Mouse (Mus musculus) left cerebral cortex, postnatal 10 days (tissue): ENCODE results near the gene 9530003J23Rik. TPM values are rescaled to one million over a fixed set of nuclear protein-coding genes. Genes with fewer than 3 reads are reported as not detected.
"Not testable (repeated sequence)": the region's sequence is repeated elsewhere in the genome, so short reads cannot be mapped to it uniquely, and the experiment has no call there.

Source experiments
- DNase-seq, 2 experiments: peaks; one replicate each; pipeline ENCODE4 v3.0.0; 2021 to 2022; ENCODE audit warnings: low spot score in 2 of 2, mixed read lengths in 1 of 2; ENCODE audit errors: extremely low spot score in 1 of 2
- intact Hi-C: fragments of 180-260 bp; cut with DNase I; formaldehyde crosslinking; loops from one replicate; pipeline ENCODE4 v1.15.1; 2025
- total RNA-seq, 2 experiments: library from RNA; stranded (reverse); gene quantifications; 2 replicates each; pipeline ENCODE4 v1.2.3; 2021

9530003J23Rik gene
- not detected for total RNA-seq

DNA sequence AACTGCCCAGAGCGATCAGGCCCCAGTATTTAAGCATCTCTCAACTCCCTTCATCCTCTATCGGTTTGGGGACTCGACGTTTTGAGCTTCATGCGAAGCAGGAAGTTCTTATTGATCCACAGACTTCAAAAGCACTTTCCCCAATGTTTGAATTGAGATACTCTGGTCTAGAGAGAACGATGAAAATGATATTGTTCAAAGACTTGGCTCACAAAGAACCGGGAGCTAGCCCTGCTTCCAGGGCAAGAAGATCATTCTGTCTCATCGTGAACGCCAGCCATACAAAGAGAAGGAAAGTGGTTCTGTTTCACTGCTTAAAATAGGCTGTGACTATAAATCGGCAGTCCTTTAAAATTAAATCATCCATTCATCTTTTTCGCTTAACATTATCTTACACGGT is at the start of gene 9530003J23Rik:
Gene 9530003J23Rik (minus strand): TSS at position 101 of the 400 bp plus-strand sequence.
- intact Hi-C loops: no loop called here
- DNase-seq: no peak

DNA sequence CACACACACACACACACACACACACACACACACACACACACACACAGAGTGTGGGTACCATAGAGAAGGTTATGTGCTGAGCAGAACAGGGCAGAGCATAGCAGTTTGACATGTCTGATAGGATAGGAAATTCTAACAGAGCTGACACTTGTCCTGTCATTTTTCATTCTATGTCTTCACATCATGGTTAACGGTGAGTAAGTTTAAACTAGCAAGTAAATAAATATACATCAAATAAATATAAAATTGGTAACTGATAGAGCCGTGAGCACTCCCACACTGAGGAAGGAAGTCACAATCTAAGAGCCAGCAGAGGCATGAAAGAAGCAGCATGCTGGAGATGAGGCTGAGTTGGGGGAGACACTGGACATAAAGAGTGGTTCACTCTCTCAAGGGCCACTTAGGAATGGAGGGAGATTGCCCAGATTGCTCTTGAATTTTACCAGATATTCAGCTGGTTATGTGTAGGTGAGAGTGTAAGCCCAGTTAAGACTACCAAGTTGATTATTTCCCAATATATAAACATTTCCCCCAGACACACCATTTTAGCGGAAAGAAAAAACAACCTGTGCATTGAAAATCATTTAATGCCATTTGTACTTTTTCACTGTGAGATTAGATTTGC is 48.8 kb upstream of the 9530003J23Rik start:
- intact Hi-C loops: no loop called here

DNA sequence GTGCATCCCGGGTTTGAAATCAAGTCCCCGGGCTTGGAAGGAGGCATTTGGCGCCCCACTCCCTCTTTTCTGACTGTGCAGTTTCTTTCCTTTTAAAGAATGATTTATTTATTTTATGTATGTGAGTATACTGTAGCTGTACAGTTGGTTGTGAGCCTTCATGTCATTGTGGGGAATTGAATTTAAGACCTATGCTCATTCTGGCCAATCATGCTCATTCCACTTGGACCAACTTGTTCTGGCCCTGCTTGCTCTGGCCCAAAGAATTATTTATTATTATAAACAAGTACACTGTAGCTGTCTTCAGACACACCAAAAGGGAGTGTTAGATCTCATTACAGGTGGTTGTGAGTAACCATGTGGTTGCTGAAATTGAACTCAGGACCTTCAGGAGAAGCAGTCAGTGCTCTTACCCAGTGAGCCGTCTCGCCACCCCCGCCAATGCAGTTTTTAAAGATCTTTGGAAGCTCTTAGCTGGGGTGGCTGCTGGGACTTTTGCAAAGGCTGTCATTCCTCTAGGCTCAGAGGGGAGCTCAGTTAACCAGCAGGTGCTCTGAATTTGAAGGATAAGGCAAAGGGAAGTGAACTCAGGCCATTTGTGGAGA is 48.0 kb upstream of the 9530003J23Rik start:
- no peak for DNase-seq
- intact Hi-C loops: no loop called here

More for the DNA sequence above, 48.8 kb upstream of the 9530003J23Rik start:
- DNase-seq: no peak

DNA sequence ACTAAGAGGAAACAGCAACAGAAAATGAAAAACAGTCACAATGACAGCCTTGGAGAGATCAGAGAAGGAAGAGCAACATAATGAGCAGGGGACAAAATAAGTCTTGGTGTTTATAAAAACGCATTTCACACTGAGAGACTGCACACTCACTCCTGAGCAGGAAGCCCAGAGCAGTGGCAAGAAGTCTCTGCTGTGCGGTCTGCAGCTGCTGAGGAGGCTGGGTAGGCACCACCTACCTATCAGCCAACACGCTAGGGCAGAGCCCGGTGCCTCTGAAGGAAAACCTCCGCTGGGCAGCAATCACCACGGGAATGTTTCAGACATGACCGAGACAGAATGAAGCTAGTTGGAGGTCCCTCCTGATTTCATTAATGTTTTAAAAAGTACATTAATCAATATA is 47.1 kb upstream of the 9530003J23Rik start:
- intact Hi-C loops: not testable (repeated sequence)

DNA sequence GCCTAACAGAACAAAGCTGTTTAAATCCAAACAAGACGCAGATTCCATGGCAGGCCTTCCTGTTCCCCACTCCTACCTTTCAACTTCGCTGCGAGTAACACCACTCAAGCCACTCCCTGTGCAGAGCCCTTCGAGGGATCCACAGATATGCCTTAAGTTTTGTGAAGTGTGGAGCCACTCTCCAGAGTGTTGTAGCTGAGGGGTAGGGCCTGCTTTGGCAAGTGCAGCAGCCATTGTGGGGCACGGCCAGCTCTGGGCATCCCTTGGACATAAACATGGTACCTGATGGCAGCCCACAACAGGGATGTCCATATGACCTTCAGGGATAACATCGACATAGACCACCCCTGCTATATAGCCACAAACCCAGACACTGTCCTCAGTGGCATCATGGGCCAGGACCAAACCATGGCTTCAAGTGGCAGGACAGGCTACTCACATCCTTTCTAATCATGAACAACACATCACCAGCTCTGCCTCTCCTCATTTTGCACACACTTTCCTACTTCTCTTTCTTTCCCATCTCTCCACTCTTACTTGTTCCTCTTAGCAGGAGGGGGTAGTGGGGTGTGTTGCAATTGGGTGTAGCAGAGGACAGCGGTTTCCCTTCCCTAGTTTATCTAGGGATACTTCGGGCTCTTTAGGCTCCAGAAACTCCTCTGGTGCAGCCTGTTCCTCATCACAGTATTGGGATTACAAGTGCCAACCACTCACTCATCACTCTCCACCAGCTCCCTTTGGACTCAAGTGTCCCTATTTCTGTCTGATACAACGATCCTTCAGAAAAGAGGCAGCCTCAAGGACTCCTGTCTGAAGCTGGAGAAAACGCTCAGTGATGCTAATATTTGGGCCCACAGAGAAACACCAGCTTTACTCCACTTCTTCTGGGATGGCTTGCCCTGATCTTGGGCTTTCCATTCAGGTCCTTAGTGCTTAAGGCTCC is 46.3 kb upstream of the 9530003J23Rik start:
- DNase-seq: no peak
- intact Hi-C loops: no loop called here

More for the DNA sequence above, 47.1 kb upstream of the 9530003J23Rik start:
- not testable (repeated sequence) for DNase-seq

DNA sequence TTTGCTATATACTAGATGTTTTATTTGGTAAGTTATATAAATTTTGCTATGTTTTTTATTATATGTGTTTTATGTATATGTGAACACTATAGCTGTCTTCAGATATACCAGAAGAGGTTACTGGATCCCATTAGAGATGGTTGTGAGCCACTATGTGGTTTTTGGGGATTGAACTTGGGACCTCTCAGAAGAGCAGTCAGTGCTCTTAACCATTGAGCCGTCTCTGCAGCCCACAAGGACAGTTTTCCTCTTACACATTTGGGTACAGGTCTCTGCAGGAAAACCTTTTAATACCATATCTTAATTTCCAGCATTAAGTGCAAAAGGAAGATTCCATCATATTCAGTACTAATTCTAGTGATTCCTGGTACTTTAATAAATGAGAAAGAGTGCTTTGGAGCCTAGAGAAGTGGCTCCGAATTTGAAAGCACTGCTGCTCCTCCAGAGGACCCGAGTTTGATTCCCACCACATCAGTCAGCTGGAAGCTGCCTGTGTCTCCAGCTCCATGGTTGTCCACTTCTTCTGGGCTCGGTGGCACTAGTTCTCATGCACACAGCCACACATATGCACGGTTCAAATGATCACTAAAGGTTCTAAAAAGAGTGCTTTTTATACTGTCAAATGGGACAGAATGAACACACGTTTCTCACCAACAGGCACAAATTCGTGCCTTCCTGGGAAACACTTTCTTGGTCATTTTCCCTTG is 45.5 kb upstream of the 9530003J23Rik start:
- intact Hi-C loops: no loop called here
- no peak for DNase-seq

DNA sequence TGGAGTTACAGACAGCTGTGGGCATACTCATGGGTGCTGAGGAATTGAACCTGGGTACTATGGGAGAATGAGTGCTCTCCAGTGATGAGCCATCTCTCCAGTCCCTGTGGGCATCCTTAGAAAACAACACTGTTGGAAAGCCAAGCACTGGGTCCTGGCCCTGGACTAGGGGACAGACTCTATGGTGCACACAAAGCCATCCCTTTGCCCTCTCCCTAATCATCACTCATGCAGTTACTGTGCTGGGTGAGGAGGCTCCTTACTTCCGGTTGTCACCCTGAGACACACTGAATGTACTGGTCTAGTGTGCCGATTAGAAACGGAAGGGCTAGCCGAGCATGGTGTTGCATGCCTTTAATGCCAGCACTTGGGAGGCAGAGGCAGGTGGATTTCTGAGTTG is 44.7 kb upstream of the 9530003J23Rik start:
- DNase-seq, intact Hi-C loops: not testable (repeated sequence)

DNA sequence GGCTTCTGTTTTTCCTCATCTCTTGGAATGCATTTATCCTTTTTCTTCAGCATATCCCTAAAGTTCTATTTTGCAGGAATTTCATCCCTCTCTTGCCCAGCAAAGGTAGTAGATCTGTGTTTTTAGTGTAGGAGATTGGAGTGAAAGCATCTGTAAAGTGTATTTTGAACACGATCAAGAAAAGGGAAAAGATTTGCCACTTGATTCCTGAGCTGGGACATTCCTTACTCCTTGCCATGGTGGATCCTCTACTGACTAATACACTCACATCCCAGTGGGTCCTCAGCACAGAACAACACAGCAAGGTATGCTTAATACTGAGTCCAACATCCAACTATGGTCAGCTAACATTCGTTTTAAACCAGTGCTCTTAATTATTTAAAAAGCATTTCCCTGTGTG is 44.0 kb upstream of the 9530003J23Rik start:
- no peak for DNase-seq
- intact Hi-C loops: no loop called here

DNA sequence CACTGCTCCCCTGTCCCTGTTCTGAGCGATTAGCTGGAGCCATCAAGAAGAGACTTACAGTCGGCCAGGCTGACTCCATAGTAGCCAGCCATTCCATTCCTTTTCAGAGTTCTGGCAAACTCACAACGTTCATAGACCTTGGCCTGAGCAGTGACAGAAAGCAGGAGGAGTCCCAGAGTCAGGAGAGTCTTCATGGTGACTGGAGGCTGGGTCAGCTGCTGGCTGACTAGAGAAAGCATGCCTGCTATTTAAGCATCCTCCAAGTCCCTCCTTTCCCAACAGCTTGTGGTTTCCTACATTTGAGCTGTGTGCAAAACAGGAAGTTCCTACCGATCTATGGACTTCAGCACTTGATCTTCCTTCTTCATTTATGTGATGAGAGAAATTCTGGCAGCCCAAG is 43.5 kb upstream of the 9530003J23Rik start, which contains the start of gene Lyz2:
Gene Lyz2 (minus strand): TSS at position 273 of the 400 bp plus-strand sequence.
- intact Hi-C loops: no loop called here
- DNase-seq: no peak

DNA sequence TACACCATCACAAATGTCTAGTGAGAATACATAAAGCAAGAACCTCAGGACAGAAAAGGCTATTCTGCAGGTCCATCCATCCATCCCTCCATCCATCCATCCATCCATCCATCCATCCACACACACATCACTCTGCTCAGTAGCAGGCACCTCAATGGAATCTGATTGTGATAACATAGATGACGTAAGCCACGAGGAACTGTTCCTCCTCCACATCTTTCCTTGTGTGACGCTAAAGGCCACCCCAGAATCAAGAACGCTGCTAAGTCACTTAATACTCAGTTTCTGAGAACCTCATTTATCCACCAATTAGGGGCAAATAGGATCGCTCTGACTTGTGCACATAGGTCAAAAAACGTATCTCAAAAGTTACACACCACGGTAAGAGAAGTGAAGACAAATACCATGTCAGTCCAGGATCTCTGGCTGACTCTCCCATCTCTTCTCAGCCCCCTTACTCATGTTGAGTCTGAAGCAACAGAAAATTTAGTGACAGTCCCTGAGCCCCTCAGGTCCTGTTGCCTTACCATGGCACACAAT is 42.9 kb upstream of the 9530003J23Rik start:
- DNase-seq: no peak
- intact Hi-C loops: no loop called here

DNA sequence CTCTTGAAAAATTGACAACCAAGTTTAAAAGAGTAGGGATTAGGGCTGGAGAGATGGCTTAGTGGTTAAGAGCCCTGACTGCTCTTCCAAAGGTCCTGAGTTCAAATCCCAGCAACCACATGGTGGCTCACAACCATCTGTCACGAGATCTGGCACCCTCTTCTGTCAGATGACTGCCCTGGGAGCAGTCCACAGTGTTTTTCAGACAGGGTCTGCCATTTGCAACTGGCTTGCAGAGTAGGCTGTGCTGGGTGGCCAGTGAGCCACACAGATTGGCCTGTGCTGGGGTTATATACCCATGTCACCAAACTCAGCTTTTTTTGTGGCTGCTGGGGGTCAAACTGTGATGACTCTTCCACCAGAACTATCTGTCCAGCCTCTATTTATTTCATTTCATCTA is 41.5 kb upstream of the 9530003J23Rik start:
- intact Hi-C loops: no loop called here
- no peak for DNase-seq

DNA sequence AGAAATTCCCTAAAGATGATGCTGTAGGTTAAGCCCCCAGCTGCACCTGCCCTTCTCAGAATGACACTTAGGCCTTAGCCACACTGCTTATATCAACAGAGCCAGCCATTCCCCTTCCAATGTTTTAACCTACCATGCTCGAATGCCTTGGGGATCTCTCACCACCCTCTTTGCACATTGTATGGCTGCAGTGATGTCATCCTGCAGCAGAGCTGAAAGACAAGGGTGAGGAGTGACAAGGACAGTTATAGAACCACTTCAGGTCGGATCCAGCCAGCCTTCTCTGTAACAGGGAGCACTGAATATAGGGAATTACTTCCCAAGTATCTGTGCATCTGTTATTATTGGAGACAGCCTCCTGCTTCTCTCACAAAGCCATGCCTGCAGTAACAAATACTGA is 40.0 kb upstream of the 9530003J23Rik start:
- DNase-seq, intact Hi-C loops: not testable (repeated sequence)

DNA sequence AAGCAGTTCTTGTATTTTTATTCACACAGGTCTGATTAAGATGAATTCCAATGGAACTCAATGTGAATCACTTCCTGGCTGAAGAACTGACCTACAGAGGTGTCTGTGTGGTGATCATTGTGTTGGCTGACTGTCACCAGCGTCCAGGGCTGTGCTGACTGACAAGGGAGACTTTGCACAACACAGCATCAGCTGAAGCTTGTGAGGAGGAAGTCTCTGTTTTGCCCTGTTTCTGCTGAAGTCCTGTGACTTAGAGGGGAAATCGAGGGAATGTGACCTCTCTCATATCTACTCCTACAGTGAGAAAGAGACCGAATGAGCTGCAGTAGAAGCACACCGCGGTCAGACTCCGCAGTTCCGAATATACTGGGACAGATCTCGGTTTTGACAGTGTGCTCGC is 39.3 kb upstream of the 9530003J23Rik start:
- intact Hi-C loops, DNase-seq: not testable (repeated sequence)

DNA sequence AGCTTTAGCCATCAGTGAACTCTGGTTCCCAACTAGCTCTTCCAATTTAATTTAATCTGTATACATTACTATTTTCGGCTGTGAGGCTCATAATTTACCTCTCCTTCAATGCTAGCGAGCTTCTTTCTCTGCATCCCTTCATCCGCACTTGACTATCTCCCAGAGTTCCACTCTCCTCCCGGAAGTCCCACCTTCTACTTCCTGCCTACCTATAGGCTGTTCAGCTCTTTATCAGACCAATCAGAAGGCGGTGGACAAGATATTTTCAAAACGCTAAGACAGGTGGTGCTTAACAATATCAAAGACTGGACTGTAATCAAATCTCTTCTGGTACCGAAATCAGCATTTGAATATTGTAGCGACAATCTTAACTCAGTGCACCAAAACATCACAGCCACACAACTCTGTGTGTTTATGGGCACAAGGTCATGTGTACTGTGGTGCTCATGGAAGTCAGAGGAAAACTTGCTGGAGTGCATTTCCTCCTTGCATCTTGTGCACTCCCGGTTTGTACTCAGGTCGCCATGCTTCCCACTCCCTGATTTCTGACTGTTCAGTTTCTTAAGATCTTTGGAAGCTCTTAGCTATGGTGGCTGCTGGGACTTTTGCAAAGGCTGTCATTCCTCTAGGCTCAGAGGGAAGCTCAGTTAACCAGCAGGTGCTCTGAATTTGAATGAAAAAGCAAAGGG is 37.3 kb upstream of the 9530003J23Rik start:
- intact Hi-C loops: no loop called here
- DNase-seq: no peak

DNA sequence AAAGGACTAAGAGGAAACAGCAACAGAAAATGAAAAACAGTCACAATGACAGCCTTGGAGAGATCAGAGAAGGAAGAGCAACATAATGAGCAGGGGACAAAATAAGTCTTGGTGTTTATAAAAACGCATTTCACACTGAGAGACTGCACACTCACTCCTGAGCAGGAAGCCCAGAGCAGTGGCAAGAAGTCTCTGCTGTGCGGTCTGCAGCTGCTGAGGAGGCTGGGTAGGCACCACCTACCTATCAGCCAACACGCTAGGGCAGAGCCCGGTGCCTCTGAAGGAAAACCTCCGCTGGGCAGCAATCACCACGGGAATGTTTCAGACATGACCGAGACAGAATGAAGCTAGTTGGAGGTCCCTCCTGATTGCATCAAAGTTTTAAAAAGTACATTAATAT is 36.1 kb upstream of the 9530003J23Rik start:
- intact Hi-C loops: not testable (repeated sequence)

DNA sequence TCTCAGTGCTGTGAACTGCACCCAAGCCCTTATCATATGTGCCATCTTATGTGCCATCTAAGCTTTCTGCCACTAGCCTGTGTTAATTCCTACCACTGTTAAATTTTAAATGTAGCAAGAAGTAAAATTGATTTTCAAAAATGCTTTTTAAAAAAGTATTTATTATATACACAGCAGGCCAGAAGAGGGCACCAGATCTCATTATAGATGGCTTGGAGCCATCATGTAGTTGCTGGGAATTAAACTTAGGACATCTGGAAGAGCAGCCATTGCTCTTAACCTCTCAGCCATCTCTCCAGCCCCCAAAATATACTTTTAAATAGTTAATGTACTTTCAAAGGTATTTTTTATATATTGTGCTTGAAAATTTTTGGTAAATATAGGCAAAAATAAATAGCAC is 33.5 kb upstream of the 9530003J23Rik start:
- intact Hi-C loops: no loop called here
- no peak for DNase-seq

More for the DNA sequence above, 36.1 kb upstream of the 9530003J23Rik start:
- DNase-seq: not testable (repeated sequence)

DNA sequence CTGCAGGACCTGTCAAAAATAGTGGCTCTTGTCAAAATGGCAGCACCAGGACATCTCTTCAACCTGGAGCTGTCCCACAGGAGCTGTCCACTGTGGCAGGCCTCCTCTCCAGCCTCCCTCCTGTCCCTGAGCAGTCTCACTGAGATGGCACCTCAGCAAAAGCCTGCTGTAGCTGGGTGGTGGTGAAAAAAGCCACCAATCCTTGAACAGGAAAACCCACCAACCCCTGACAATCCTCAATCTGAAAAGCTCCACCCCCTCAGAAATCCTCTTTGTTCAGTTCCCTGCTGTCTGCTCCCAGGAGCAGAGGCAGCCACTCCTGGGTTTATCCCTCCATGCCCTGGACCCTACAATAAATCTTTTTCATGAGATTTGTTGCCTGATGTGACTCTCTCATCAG is 21.4 kb upstream of the 9530003J23Rik start:
- intact Hi-C loops: no loop called here
- no peak for DNase-seq

DNA sequence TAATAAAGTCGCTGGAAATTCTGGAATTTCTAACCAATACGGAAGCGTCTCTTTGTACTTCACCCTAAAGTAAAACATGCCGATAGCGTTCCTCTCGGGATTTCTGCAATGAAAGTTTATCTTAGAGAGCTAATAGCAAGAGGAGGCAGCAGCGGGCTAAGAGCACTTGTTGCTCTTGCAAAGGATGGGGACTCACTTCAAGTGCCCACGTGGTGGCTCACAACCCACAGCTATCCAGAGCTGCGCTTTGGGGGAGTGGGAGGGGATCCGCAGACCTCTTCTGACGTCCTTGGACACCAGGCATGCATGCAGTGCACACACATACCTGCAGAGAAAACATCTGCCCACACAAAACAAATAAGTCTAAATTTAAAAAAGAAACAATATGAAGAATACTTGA is 2.6 kb downstream of the 9530003J23Rik start:
- intact Hi-C loops: no loop called here
- no peak for DNase-seq
